Mouse (Mus musculus): Measurements from ENCODE around the gene 2810004N23Rik. TPM values are rescaled to one million over a fixed set of nuclear protein-coding genes. Genes with fewer than 3 reads are reported as not detected.

The 2810004N23Rik gene
- polyA plus RNA-seq (2012; rRNA removed; ENCODE audit: low replicate concordance): 4.2 and 5.1 TPM in 2 replicates

DNA sequence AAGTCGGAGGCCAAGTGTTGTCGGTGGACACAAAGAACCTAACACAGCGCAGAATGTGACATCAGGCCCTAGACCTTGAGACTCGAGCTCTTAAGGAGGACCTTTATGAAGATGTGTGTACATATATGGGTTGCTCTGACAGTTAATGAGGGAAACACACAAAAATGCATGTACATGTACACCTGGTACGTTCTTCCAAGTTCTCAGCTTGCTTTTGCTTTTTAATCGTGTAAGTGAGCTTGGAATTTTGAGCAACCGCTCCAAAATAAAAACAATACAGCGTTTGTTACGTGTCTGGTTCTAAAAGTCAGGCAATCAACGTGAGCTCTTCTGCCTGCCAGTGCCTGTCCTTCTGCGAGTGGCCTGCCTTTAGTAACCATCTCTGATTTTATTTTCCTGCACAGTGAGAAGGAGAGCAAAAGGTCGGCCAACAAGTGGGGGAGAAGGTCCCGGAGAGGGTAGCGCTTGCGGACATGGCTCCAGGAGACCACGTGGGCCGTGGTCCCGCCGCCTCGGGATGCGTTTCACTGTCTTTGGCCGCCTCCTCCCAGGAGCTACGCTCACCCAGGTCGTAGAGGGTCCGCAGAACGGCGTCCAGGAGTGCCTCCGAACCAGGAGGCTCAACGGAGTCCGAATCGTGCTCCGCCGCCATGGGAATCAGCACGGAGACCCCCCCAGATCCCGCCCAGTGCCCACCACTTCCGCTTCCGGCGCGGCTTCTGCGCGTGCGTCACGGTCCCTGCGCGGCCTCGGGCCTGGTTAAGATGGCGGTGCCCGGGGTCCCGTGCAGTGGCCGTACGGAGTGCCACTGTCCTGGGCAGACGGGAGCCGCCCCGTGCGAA lies at the start of gene 2810004N23Rik, which contains the start of gene Gnpat:
Gene 2810004N23Rik (minus strand): TSS at position 800 of the 842 bp plus-strand sequence.
Gene Gnpat (plus strand): TSS at position 713 of the 842 bp plus-strand sequence.

DNA sequence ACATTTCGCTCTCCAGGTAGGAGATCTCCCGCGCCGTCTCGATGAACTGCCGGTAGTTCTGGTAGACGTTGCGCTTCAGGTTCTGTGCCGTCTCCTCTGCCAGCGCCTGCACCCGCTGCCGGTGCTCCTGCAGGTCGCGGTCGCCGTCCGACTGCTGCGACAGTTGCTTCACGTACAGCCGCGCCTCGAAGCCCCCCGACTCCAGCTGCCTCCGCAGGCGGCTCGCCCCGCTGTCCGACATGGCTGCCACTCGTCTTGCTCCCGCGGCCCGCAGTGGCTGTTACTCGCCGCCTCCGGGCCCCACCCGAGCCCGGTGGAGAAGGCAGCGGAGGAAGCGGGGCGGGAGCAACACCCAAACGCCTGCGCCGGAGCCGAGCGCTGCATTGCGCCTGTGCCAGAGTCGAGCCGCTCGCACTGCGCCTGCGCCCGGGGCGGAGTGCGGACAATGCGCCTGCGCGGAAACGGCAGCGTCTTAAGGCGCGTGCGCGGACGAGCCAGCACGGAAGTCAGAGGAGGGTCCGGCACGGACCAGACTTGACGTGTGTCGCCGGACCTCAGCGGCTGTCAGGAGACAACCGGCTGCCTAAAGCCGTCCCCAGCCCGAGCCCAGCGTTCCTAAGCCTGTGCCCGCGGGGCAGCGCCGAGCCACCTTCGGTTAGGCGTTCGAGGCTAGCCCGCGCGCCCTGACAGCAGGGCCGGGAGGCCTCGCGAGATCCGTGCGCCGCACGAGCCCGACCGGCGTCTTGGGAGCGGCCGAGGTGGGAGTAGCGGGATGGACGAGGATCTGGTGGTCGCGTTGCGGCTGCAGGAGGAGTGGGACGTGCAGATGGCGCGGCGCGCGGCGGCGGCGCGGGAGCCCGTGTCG lies 34.7 kb upstream of the 2810004N23Rik start, which contains the start of the genes Exoc8 and Sprtn:
Gene Exoc8 (minus strand): TSS at position 320 of the 865 bp plus-strand sequence.
Gene Sprtn (plus strand): TSS at position 501 of the 865 bp plus-strand sequence.

DNA sequence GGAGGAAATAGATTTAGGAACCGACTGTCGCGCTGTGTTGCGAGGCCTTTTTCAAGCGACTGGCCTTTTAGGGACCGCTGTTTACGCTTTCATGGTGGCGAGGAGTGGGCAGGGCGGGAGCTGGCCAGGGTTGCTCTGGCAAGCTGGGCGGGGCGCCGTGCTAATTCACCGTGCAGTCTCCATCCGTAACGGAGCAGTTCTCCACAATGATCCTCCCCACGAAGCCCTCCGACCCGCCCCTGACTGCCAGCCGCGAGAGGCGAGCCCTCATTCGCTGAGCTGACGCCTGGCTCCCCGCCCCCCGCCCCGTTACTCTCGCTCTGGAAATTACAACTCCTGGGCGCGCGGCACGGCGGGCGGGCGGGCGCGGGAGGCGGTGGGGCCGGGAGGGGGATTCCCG lies 70.2 kb downstream of the 2810004N23Rik start, which contains the start of gene Trim67:
Gene Trim67 (plus strand): TSS at position 385 of the 400 bp plus-strand sequence.

Other genes with a start within 250 kb of the 2810004N23Rik start
- 17.5 and 26.0 TPM in 2 replicates for gene 2310022B05Rik, start 199.8 kb downstream of the 2810004N23Rik start, polyA plus RNA-seq (2012; rRNA removed; ENCODE audit: low replicate concordance)
- gene Ttc13, start 141.1 kb downstream of the 2810004N23Rik start, polyA plus RNA-seq (2012; rRNA removed; ENCODE audit: low replicate concordance): 9.7 and 10.0 TPM in 2 replicates
- gene Arv1, start 141.0 kb downstream of the 2810004N23Rik start, polyA plus RNA-seq (2012; rRNA removed; ENCODE audit: low replicate concordance): 4.6 and 5.8 TPM in 2 replicates
- 1.0 and 1.4 TPM in 2 replicates for gene Fam89a, start 111.3 kb downstream of the 2810004N23Rik start, polyA plus RNA-seq (2012; rRNA removed; ENCODE audit: low replicate concordance)
- gene Trim67, start 70.0 kb downstream of the 2810004N23Rik start, polyA plus RNA-seq (2012; rRNA removed; ENCODE audit: low replicate concordance): 0.09 and 0.12 TPM in 2 replicates
- gene Gnpat, start 87 bp downstream of the 2810004N23Rik start, polyA plus RNA-seq (2012; rRNA removed; ENCODE audit: low replicate concordance): 13.4 and 19.7 TPM in 2 replicates
- gene Exoc8, start 34.6 kb upstream of the 2810004N23Rik start, polyA plus RNA-seq (2012; rRNA removed; ENCODE audit: low replicate concordance): 4.6 and 4.9 TPM in 2 replicates
- gene Sprtn, start 34.8 kb upstream of the 2810004N23Rik start, polyA plus RNA-seq (2012; rRNA removed; ENCODE audit: low replicate concordance): 3.5 and 4.3 TPM in 2 replicates
- 10.5 and 13.7 TPM in 2 replicates for gene Egln1, start 86.2 kb upstream of the 2810004N23Rik start, polyA plus RNA-seq (2012; rRNA removed; ENCODE audit: low replicate concordance)
- gene Tsnax, start 149.9 kb upstream of the 2810004N23Rik start, polyA plus RNA-seq (2012; rRNA removed; ENCODE audit: low replicate concordance): 9.8 and 10.8 TPM in 2 replicates
- 0.11 and 0.12 TPM in 2 replicates for gene Disc1, start 191.1 kb upstream of the 2810004N23Rik start, polyA plus RNA-seq (2012; rRNA removed; ENCODE audit: low replicate concordance)